Mouse (Mus musculus): ENCODE data around the gene Angptl2.

Gene Angptl2

GRCm38 (mm10) chr2:33270569-33270968, 54.7 kb downstream of the Angptl2 start:
- no peak for DNase-seq (ENCODE audit: low spot score)

DNA sequence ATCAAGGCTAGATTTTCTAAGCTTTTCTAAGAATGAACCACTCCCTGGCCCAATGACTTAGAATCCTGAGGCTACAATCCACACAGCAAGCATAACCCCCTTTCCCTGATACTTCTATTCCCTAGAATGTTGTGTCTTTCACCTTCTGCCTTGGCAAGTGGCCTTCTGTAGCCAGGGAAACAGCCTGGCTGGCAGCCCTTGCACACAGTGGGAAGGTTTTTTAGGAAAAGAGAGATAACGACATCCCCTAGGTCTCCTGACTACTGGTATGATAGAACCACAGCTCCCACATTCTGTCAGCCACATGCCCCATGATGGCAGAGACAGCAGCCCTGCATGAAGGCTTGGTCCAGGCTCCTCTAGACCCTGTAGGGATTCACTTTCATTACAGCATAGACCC, 55.6 kb downstream of the Angptl2 start:
- no peak for DNase-seq (ENCODE audit: low spot score)

DNA sequence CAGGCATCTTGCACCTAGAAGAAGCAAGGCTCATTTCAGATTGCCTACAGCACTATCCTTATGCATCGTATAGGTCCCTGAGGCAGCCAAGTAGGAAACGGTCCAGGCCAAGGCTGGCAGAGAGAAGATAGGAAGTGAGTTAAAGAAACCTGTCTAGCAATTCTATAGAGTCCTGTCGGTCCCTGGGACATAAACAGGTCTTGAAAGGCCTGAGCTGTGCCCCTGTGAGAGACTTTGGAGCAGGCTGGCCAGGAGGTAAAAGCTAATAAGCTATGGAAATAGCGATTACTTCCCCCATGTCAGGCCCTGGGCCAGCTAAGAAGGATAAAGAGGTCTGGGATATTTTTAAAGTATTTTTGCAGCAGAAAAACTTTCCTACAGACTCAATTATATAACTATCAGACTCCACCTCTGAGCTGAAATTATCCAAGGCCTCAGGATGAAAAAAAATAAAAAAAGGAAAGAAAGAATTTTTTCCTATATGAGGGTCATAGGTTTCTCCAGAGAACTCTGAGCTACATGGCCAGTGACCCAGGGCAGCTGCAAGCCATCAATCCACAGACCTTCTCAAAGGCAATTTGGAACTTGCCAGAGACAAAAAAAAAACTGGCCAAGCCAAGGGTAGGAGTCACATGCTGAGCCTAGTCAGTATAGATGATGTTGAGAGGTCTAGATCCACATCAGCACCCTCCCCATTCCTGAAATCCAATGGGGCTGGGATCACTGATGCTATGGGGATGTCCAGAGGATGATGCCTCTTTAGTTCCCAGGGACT, 57.0 kb downstream of the Angptl2 start:
- DNase-seq (ENCODE audit: low spot score) = no peak

- DNase-seq (ENCODE audit: low spot score) = no peak
Measured at GRCm38 (mm10) chr2:33274719-33275490, 59.0 kb downstream of the Angptl2 start.

- no peak for DNase-seq (ENCODE audit: low spot score)
Measured at GRCm38 (mm10) chr2:33279758-33280157, 63.9 kb downstream of the Angptl2 start.

- DNase-seq (ENCODE audit: low spot score) = no peak
Measured at GRCm38 (mm10) chr2:33280525-33280924, 64.7 kb downstream of the Angptl2 start.

- DNase-seq (ENCODE audit: low spot score) = no peak
Measured at GRCm38 (mm10) chr2:33281807-33282206, 65.9 kb downstream of the Angptl2 start.

GRCm38 (mm10) chr2:33282877-33283276, 67.0 kb downstream of the Angptl2 start:
- DNase-seq (ENCODE audit: low spot score) = peak; percentile 73

DNA sequence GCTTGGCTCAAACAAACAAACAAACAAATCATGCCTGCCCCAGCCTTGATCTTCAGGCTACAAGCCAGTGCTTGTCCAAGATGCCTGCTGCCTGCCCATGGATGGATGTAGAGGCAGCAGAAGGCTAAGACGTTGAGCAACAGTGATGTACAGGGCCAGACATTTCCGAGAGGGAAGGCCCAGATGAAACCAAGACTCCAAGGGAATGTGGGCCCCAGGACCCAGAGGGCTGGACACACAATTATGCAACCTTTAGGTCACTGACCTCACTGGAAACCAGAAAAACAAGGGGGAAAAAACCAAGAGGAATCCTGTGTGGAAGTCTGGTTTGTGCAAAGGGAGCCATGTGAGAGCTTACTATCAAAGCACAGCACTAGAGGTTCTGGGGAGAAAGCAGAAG, 67.8 kb downstream of the Angptl2 start:
- no peak for DNase-seq (ENCODE audit: low spot score)

DNA sequence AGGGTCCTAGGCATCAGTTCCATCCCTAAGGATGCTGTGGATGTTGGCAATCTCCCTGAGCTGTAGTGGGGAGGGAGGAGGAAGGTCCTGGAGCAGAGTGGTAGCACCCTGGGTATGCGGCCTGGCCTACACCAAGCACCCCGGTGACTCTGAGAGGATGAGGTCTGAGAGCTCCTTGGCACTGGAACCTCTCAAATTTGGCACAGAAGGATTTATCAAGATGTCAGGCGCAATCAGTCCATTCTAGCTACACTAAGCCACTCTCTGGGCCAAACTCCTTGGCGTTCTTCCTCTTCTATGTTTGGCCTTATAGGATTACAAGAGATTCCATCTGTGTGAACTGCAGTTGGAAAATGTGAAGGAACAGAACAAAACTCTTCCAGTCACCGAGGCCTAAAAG, 73.0 kb downstream of the Angptl2 start:
- DNase-seq (ENCODE audit: low spot score) = no peak

DNA sequence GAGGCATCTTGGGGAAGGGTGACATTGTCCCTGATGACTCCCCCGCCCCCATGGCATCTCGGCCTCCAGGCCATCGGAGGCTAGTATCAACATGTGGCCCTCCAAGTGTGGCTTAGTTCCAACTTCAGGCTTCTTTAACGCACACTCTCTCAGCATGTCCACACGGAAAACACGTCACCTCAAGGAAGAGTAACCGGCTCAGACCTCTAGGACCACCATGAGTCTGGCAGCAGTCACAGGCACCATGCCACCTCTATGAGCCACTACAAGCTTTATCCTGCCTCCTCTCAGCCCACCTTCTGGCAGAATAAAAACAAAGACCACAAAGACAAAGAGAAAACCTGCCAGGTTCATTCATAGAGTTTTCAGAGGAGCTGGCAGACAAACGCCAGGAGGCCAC, 74.6 kb downstream of the Angptl2 start:
- no peak for DNase-seq (ENCODE audit: low spot score)

- DNase-seq (ENCODE audit: low spot score) = no peak
Measured at GRCm38 (mm10) chr2:33292057-33292456, 76.2 kb downstream of the Angptl2 start.

GRCm38 (mm10) chr2:33295115-33295514, 79.2 kb downstream of the Angptl2 start:
- no peak for DNase-seq (ENCODE audit: low spot score)
